Mouse (Mus musculus): ENCODE measurements around the gene Gper1.

DNA sequence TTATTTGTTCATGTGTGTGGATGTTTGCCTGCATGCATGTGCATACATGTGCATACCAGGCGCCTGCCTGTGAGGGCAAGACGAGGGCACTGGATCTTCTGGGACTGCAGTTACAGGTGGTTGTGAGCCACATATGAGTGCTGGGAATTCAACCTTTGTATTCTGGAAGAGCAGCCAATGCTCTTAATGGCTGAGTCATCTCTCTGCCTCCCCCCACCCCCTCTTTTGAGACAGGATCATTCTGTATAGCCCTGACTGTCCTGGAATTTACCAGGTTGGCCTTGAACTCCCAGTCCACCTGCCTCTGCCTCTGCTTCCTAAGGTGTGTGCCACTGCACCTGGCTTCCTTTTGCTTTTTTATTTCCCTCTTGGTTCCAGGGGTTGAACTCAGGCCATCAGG lies 48.1 kb upstream of the Gper1 start:
- TF ChIP-seq CTCF (IDR thresholded peaks at IDR 0.05; ENCODE audit: borderline replicate concordance, control insufficient read depth, extremely low read depth, insufficient read depth, low read length, poor library complexity): no peak
- no peak for TF ChIP-seq POLR2A (IDR thresholded peaks at IDR 0.05; ENCODE audit: control insufficient read depth, extremely low read depth, insufficient read depth, low read length, poor library complexity)
